Mouse (Mus musculus) intestine, postnatal 0 days (tissue): ENCODE data around the gene Plpp3. TPM values are rescaled to one million over a fixed set of nuclear protein-coding genes. Genes with fewer than 3 reads are reported as not detected.
A peak's percentile ranks its signal among the peaks of the same experiment; 100 is the strongest.

Source experiments
- ATAC-seq: fragments of 200-750 bp; cut with Nextera tagmentation; 2 replicates; pipeline ENCODE4 v1.8.0; 2017; ENCODE audit warnings: mild to moderate bottlenecking, moderate TSS enrichment, moderate library complexity
- H3K27ac ChIP-seq: fragments of 300-500 bp; sonication (generic); 2 replicates; pipeline ENCODE4 v1.5.1; 2014; ENCODE audit warnings: mild to moderate bottlenecking, low read depth, low read length, moderate library complexity
- H3K27me3 ChIP-seq: fragments of 300-500 bp; sonication (generic); replicated peaks from 2 replicates; pipeline ENCODE4 v1.6.1; 2014; ENCODE audit warnings: low read length, mixed read lengths; ENCODE audit not compliant: control insufficient read depth, insufficient read depth
- H3K36me3 ChIP-seq: fragments of 300-500 bp; sonication (generic); 2 replicates; pipeline ENCODE4 v1.6.1; 2014; ENCODE audit warnings: mild to moderate bottlenecking, moderate library complexity; ENCODE audit not compliant: control insufficient read depth, insufficient read depth
- H3K4me1 ChIP-seq: fragments of 300-500 bp; sonication (generic); replicated peaks from 2 replicates; pipeline ENCODE4 v1.6.1; 2014; ENCODE audit warnings: antibody characterized with exemption, low read length, mixed read lengths; ENCODE audit not compliant: control insufficient read depth, insufficient read depth
- H3K4me2 ChIP-seq: fragments of 300-500 bp; sonication (generic); replicated peaks from 2 replicates; pipeline ENCODE4 v1.6.1; 2014; ENCODE audit warnings: low read depth, mild to moderate bottlenecking, moderate library complexity
- H3K4me3 ChIP-seq: fragments of 300-500 bp; sonication (generic); 2 replicates; pipeline ENCODE4 v1.5.1; 2014; ENCODE audit warnings: low read depth, low read length
- H3K9ac ChIP-seq: fragments of 300-500 bp; sonication (generic); 2 replicates; pipeline ENCODE4 v1.6.1; 2014; ENCODE audit warnings: mild to moderate bottlenecking, low read depth, low read length
- H3K9me3 ChIP-seq: fragments of 300-500 bp; sonication (generic); 2 replicates; pipeline ENCODE4 v1.6.1; 2016; ENCODE audit warnings: mixed run types; ENCODE audit not compliant: control insufficient read depth
- CTCF ChIP-seq: sonication (generic); IDR thresholded peaks from 2 replicates; pipeline ENCODE4 v1.5.1; 2016; ENCODE audit warnings: low read depth, mild to moderate bottlenecking, control low read depth, antibody characterized with exemption, moderate library complexity
- WGBS: fragments of 180-500 bp; shearing (Covaris S2); extraction: QIAGEN DNeasy Blood & Tissue Kit; methylation state at CpG from one replicate; pipeline ENCODE4 v1.1.7; 2014; 5-methylcytosine and 5-hydroxymethylcytosine counted together
- polyA plus RNA-seq: library from polyadenylated mRNA; unstranded; fragments of >200 nt; fragmentation: Nextera tagmentation; extraction: Ambion mirVana; gene quantifications from 2 replicates; pipeline ENCODE4 v1.2.1, GENCODE M21; 2015

Gene Plpp3
- polyA plus RNA-seq, 1 experiment from 2014 or later, result 84.1 TPM

DNA sequence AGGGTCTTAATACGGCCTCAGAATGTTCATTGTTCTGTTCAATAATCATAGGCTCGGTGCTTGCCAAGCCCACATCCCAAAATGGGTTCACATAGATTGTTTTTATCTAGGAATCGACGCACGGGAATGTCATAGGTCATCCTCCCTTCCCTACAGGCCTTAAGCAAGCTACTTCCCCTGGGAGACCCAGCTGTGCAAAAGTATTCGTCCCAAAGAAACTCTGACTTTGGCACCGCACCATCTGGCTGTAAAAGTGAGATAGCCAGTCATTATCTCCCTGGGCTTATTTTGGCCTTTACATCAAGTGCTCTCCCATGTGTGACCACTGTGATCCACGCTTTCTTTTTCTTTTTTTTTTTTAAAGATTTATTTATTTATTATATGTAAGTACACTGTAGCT, 42.2 kb downstream of the Plpp3 start:
- Histone ChIP-seq H3K4me2 (no peak overlapping the region), H3K27me3 (no peaks in the 10 kb centered on the region), H3K36me3 (peaks cover 34% of the 10 kb centered on the region), H3K4me3 (no peak overlapping the region), H3K4me1 (peaks cover 19% of the 10 kb centered on the region), H3K9me3 (no peaks in the 10 kb centered on the region), H3K27ac (no peak overlapping the region), H3K9ac (no peak overlapping the region)
- no peak for TF ChIP-seq CTCF
- no peak for ATAC-seq
- WGBS, result 86% methylated on average over 8 of the region's 8 CpGs

DNA sequence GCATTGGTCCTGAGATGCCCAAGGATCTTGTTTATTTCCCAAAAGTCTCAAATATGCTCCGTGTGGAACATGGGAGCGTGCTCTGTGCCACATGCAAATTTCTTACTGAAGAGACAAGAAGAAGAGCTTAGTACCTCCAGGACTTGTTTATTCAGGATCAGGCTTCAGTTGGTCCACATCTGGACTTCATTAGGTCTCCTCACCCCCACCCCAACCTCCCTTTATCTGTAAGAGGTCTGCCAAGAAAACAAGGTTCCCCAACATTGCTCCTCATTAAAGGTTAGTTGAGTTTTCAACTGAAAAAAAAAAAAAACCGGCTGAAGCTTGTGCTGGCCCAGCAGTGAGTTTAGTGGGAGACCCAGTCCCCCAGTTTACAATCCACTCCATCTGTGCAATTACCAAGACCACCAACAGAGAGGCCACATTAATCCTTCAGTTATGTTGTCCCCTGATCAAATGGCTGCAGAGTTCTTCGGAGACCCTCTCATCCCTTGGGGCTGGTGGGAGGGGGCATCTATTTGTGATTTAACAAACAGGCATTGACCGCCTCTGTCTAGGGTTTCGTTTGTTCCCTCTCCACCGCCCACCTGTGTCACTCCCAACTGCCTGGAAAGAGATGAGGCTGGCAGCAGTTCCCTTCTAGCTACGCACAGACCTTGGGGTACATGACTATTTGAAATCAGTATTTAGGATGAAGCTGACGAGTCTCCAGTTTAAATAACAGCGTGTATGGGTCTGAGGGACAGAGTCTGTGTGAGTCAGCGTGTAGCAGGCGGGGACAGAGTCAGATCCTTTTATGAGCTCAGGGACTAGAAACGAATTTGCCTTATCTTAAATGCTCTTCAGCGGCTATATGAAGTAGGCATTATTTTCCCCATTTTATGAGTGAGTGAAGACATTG, 43.7 kb downstream of the Plpp3 start:
- ATAC-seq, result peak; percentile 50
- Histone ChIP-seq H3K9ac (no peak overlapping the region), H3K4me2 (no peak overlapping the region), H3K27ac (no peak overlapping the region), H3K4me1 (peaks cover 28% of the 10 kb centered on the region), H3K4me3 (no peak overlapping the region), H3K36me3 (peaks cover 20% of the 10 kb centered on the region), H3K27me3 (no peaks in the 10 kb centered on the region), H3K9me3 (no peaks in the 10 kb centered on the region)
- 47% methylated on average over 14 of the region's 14 CpGs for WGBS
- TF ChIP-seq CTCF, result no peak

DNA sequence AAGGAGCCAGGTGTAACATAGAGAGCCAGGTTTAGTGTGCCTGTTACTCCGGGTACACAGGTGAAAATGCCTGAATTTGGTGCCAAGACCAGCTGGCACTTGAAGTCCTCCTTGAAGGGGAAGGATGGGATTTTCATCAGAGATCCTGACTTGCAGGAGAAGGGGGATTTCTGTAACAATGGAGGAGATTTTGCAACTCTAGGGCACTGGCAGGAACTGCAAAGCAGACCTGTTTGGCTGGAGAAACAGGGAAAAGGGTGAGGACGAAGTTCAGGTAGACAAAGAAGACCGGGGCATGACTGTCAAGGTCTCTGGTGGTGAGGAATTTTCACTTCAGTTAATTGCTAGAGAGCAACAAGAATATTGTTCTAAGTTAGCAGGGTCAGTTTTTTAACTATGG, 45.3 kb downstream of the Plpp3 start:
- no peak for ATAC-seq
- TF ChIP-seq CTCF, result no peak
- Histone ChIP-seq H3K36me3 (peaks cover 9% of the 10 kb centered on the region), H3K4me2 (no peak overlapping the region), H3K27ac (no peak overlapping the region), H3K9ac (no peak overlapping the region), H3K4me3 (no peak overlapping the region), H3K27me3 (no peaks in the 10 kb centered on the region), H3K9me3 (no peaks in the 10 kb centered on the region), H3K4me1 (peaks cover 37% of the 10 kb centered on the region)
- 63% methylated on average over 3 of the region's 3 CpGs for WGBS

DNA sequence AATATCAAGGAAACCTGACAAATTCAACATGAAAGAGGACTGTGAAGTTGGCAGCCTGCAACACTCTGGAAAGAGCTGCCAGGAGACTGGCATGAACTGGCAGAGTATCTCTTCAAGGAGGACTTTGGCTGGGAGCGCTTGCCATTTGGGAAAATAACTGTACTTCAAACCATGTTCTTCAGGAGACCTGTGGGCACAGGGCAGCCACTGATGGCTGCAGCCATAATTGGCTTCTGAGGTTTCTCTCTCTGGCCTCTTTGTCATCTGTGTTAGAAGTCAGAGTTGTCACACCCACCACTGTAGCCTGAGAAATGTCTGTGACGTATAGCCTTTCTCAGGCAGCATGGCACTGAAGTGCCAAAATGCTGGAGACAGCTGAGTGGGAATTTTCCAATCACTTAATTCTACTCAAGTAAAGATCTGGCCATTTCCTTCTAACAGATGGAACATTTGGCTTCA, 46.2 kb downstream of the Plpp3 start:
- Histone ChIP-seq H3K9me3 (no peaks in the 10 kb centered on the region), H3K27me3 (no peaks in the 10 kb centered on the region), H3K9ac (no peak overlapping the region), H3K36me3 (peaks cover 14% of the 10 kb centered on the region), H3K4me1 (peaks cover 39% of the 10 kb centered on the region), H3K27ac (no peak overlapping the region), H3K4me2 (no peak overlapping the region), H3K4me3 (no peak overlapping the region)
- 88% methylated on average over 2 of the region's 2 CpGs for WGBS
- no peak for ATAC-seq
- TF ChIP-seq CTCF, result no peak

DNA sequence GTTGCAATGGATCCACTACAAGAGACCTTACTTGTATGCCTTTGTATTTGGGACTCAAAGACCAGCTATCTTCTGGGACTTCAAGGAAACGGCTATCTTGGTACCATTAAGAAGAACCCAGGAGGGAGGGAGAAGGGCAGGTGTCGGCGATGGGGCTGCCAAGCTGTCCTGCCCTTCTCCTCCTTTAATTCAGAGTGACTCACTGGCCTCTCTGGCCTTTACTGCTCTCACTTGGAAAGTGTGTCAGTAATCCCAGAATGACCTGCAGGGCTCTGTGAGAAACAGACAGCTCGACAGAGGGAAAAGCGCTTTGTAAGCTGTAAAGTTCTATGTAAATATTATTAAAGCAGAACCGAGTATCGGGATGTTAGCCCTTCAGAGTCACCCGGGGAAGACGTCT, 46.9 kb downstream of the Plpp3 start:
- H3K27me3 ChIP-seq, result no peaks in the 10 kb centered on the region
- TF ChIP-seq CTCF, result no peak
- WGBS, result 15% methylated on average over 9 of the region's 9 CpGs
- no peak for ATAC-seq
- peaks cover 14% of the 10 kb centered on the region for H3K36me3 ChIP-seq
- H3K9ac ChIP-seq, result no peak overlapping the region
- H3K4me3 ChIP-seq, result no peak overlapping the region
- peak overlapping the region; percentile 40; the same call in 1 of the 2 replicates for H3K4me2 ChIP-seq
- no peak overlapping the region; the same call in 1 of the 2 replicates for H3K27ac ChIP-seq
- H3K4me1 ChIP-seq, result peaks cover 39% of the 10 kb centered on the region
- no peaks in the 10 kb centered on the region for H3K9me3 ChIP-seq

DNA sequence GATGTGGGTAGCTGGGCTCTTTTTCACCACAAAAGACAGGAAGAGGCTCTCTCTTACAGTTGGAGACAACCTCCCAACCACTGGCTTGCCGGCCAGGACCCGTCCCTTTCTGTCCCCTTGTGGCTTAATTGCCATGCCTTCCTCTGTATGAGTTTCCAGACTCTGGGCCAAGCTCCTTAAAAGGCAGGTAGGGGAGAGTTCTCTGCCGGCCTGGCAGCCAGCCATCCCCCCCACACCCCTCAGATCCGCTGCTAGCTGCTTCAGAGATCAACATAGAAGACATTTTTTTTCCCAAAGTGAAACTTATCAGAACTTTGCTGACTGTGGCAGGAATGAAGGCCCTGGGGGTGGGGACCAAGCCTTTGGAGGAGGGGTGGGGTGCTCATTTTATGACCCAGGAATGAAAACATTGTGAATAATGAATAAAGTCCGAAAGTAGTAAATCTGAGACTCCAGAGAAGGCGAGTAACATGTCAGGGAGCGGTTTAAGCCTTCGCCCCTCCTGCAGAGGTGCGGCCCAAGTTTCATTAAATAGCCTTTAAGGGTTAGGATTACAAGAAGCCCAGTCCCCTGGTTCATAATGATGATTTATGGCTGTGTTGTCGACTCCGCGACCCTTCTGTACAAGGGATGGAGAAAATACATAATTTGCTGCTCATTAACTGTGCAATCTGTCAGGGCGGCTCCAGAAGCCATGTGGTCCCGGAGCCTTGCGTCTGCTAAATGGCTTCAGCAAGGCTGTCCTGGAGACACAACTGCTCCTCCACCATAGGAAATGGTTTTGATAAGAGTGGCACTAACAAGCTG, 48.1 kb downstream of the Plpp3 start:
- WGBS, result 20% methylated on average over 15 of the region's 15 CpGs
- ATAC-seq, result peak; percentile 39; the same call in 1 of the 2 replicates
- TF ChIP-seq CTCF, result no peak; the same call in 1 of the 2 replicates

More for the DNA sequence above, 48.1 kb downstream of the Plpp3 start:
- H3K27ac ChIP-seq, result peak overlapping the region; percentile 23
- H3K9me3 ChIP-seq, result no peaks in the 10 kb centered on the region
- H3K36me3 ChIP-seq, result peaks cover 25% of the 10 kb centered on the region
- H3K4me2 ChIP-seq, result peak overlapping the region; percentile 40
- no peaks in the 10 kb centered on the region for H3K27me3 ChIP-seq
- H3K4me1 ChIP-seq, result peaks cover 39% of the 10 kb centered on the region
- no peak overlapping the region for H3K9ac ChIP-seq
- no peak overlapping the region for H3K4me3 ChIP-seq
